Mouse (Mus musculus) bone marrow macrophage, adult 2 months (primary cell): ENCODE data around the gene Faim2. TPM values are rescaled to one million over a fixed set of nuclear protein-coding genes. Genes with fewer than 3 reads are reported as not detected.

Source experiments
- H3K27ac ChIP-seq: 2 replicates; pipeline ENCODE4 v1.5.1; 2012; ENCODE audit warnings: low read depth, low read length; ENCODE audit not compliant: insufficient read depth
- H3K4me1 ChIP-seq: 2 replicates; pipeline ENCODE4 v1.6.1; 2012; ENCODE audit warnings: low read length; ENCODE audit not compliant: control insufficient read depth, insufficient read depth
- H3K4me3 ChIP-seq: 2 replicates; pipeline ENCODE4 v1.5.1; 2012; ENCODE audit warnings: mild to moderate bottlenecking, low read length, moderate library complexity; ENCODE audit not compliant: insufficient read depth
- CTCF ChIP-seq: IDR thresholded peaks from 2 replicates; pipeline ENCODE4 v1.5.1; 2012; ENCODE audit warnings: low read depth, mild to moderate bottlenecking, low read length, moderate library complexity
- POLR2A ChIP-seq: IDR thresholded peaks from 2 replicates; pipeline ENCODE4 v1.6.1; 2012; ENCODE audit warnings: mild to moderate bottlenecking, low read depth, low read length, borderline replicate concordance
- polyA plus RNA-seq: library from polyadenylated mRNA; stranded (reverse); fragments of >200 nt; gene quantifications from 2 replicates; pipeline ENCODE4 v1.2.4, GENCODE M21; 2012; ENCODE audit not compliant: missing spikeins, insufficient read depth, insufficient read length

Gene Faim2
- 0.05 TPM in 1 of 2 replicates, not detected in the other for polyA plus RNA-seq

DNA sequence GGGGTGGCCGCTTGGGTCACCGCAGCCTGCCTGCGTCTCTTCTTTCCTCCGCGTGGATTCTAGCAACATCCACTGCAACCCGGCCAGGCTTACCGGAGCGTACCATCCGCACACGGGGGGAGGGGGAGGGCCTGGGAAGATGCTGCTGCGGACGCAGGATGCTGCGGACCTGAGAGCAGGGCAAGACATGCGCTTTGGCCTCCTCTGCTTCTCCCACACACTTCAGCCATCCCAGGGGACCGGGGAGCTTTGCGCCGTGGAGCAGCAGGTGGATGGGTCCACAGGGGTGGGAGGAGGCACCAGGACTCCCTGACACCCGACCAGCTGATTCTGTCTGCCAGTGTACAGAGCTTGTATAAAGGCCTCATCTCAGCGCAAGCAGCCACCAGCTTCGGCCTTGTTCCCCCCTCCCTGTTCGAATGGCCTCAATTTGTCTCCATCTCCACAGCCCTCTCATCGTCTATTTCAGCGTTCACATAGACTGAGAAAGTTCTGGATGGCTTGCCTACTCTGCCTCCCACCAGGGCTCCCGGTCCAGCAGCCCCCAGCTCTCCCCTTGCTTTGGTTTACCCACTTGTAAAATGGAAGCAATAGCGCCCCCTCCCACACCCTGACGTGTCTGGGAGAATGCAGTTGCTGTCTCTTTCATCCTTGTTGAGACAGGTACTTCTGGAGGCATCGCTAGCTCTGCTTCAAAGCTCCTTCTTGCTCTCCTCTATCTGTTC, at the start of gene Faim2:
Faim2 (minus strand) TSS at position 537 of the 725 bp plus-strand sequence.
- no peak within 1 kb of the TSS for H3K4me3 ChIP-seq
- no peak for TF ChIP-seq CTCF
- no peak for TF ChIP-seq POLR2A
- H3K4me1 ChIP-seq: no peaks in the 10 kb centered on the region
- H3K27ac ChIP-seq: no peak within 1 kb of the TSS

DNA sequence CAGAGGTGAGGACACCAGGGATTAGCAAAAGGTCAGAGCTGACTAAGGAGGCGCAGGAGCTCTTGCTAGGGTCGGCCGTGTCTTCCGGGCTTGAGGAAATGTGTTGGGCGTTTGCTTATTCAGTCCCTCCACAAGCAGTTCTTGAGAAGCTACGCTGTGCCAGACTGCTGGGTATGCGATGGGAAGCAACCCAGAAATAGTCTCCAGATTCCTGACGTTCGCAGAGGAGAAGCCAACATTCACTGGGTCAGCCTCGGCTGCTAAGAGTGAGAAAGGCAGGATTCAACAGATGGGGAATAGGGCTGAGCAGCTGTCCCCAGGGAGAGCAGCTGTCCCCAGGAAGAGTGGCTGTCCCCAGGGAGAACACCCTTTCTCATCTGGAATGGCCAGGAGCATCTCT, 41.2 kb upstream of the Faim2 start:
- no peak overlapping the region for H3K27ac ChIP-seq
- no peak for TF ChIP-seq CTCF
- no peak for TF ChIP-seq POLR2A
- no peak overlapping the region for H3K4me3 ChIP-seq
- no peaks in the 10 kb centered on the region for H3K4me1 ChIP-seq

DNA sequence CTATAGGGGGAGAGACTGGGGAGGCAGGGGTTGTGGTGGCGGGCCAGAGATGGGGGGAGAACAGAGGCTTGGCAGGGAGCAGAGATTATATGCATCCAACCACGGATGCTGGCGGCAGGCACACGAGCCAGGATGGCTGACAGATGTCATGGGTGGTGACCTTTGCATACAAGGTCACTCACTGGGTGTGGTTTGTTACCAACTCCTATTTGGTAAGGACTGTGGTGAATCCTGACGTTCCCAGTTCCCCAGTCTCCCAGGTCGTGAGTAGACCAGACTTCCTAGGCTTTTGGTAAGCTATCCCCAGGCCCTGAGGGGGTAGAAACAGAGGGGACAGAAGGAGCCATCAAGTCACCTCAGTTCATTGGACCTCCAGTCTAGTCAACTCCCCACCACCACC, 40.7 kb upstream of the Faim2 start:
- TF ChIP-seq CTCF (no peak), POLR2A (no peak)
- H3K27ac ChIP-seq: no peak overlapping the region
- no peaks in the 10 kb centered on the region for H3K4me1 ChIP-seq
- H3K4me3 ChIP-seq: no peak overlapping the region

DNA sequence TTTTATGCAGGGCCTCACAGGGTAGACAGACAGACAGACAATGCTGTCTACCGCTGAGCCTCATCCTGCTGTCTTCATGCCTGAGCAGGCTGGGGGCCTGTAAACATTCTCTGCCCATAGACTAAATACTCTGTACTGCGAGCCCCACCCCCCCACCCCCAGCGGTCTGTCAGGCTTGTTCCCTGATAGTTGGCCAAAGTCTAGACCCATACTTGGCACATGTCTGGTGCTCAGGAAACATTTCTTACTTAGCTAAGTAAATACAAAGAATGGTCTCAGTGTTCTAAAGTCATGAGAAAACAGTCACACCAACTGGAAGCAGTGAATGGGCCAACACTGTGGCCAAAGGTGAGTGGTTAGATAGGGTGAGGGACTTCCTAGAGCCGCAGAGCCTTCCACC, 39.4 kb upstream of the Faim2 start:
- H3K4me1 ChIP-seq: no peaks in the 10 kb centered on the region
- TF ChIP-seq POLR2A: no peak
- no peak for TF ChIP-seq CTCF

DNA sequence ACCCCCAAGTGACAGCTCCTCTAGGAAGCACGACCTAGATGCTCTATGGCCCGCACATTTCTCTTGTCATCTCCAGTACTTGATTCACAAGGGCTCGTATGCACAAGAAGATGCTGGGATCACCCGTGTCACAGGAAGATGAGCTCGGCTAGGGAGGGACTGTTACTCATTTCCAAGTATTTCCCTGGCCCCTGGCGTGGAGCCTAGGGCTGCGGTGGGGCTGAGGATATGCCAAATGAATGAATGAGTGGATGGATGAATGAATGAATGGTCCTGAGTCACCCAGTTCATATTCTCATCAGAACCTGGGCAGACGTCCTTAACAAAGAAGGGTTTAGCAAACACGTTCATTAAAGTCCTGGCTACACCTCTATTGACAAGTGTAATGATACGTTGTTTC, 32.3 kb upstream of the Faim2 start:
- Histone ChIP-seq H3K27ac (no peak overlapping the region), H3K4me1 (no peaks in the 10 kb centered on the region), H3K4me3 (no peak overlapping the region)
- TF ChIP-seq CTCF (no peak), POLR2A (no peak)

More for the DNA sequence above, 39.4 kb upstream of the Faim2 start:
- Histone ChIP-seq H3K4me3 (no peak overlapping the region), H3K27ac (no peak overlapping the region)

DNA sequence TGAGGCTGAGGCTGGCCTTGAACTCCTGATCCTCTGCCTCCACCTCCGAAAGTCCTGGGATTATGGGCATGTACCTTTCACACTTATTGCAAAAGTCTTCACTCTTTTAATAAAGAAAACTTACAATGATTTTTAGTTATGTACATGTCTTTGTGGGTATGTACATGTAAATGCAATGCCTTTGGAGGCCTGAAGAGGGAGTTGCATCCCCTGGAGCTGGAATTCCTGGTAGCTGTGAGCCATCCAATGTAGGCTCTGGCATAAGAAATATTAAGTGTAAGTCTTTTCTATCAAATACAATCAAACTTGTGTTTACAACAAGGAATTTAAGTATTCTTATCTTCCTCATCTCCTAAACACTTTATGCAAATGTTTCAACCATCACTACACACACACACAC, 31.0 kb upstream of the Faim2 start:
- TF ChIP-seq CTCF: no peak
- TF ChIP-seq POLR2A: no peak
- Histone ChIP-seq H3K4me1 (no peaks in the 10 kb centered on the region), H3K27ac (no peak overlapping the region), H3K4me3 (no peak overlapping the region)

DNA sequence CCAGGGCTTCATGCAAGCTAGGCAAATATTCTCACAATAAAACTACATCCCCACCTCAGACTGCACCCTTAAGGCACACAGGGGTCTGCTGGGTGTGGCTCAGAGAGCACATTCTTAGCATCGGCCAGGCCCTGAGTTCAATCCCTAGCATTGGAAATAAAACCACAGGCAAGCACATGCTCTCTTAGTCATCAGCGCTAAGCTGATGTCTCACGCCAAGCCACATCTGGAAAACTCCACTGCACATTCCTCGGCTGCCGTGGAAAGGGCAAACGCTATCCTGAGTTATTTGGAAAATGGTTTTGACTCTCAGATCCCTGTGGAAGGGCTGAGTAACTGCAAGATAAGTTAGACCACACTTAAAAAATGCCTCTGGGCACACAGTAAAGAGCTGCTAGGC, 25.8 kb upstream of the Faim2 start:
- H3K27ac ChIP-seq: no peak overlapping the region
- TF ChIP-seq POLR2A: no peak
- TF ChIP-seq CTCF: no peak
- H3K4me3 ChIP-seq: no peak overlapping the region
- H3K4me1 ChIP-seq: no peaks in the 10 kb centered on the region

DNA sequence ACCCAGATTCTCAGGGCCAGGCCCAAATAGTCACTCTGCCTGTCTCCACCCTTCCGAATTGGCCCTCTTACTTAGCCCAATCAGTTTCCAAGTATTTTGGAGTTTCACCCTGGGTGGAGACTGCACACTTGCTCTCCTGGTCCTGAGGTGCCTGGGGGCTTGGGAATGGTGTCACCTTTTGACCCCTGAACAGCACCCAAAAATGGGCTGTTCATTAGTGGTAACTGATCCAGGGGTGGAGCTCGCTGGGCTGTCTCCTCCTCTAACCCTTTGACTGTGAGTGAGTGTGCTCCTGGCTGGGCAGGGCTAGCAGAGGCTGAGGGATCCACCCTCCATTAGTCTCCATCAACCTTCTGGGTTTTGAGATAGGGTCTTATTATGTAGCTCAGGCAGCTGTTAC, 21.9 kb upstream of the Faim2 start:
- no peaks in the 10 kb centered on the region for H3K4me1 ChIP-seq
- no peak overlapping the region for H3K27ac ChIP-seq
- no peak overlapping the region for H3K4me3 ChIP-seq
- TF ChIP-seq CTCF (no peak), POLR2A (no peak)

DNA sequence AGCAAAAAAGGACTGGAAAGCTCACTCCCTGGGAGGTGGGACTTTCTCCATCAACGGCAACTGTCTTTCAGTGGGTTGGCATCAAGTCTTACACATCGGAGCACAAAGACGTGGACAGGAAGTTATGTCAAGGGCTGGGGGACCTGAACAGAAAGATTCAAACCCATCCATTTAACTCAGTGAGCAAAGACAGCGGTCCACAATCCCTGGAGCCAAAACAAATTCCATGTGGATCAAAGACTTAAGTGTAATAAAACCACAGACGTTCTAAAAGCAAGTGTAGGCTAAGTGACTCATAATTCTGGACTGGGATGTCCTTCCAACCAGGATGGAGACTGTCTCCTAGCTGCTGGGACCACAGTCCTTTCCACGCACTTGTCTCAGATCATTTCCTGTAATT, 19.8 kb upstream of the Faim2 start:
- Histone ChIP-seq H3K4me3 (no peak overlapping the region), H3K27ac (no peak overlapping the region), H3K4me1 (no peaks in the 10 kb centered on the region)
- TF ChIP-seq POLR2A (no peak), CTCF (no peak)

DNA sequence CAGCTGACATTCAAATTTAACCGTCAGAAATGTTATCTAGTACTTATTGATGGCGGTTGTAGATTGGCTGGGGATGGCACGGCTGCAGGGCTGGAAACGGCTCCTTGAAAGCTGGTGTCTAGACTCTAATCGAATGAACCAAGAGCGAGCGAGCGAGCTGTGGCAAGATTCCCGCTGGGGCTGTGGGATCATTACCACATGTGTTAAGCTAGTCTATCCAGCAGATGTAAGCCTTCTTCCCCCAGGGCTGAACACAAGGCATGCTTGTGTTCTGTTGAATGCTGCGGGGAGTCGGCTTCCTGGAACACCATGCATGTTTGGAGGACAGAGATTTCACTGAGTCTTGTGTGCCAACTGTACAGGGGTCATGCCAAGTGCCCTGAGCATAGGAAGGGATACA, 18.6 kb upstream of the Faim2 start:
- Histone ChIP-seq H3K4me3 (no peak overlapping the region), H3K27ac (no peak overlapping the region), H3K4me1 (peaks cover 5% of the 10 kb centered on the region)
- TF ChIP-seq POLR2A: no peak
- no peak for TF ChIP-seq CTCF
